Mouse (Mus musculus): ENCODE measurements around the gene Olfr12. TPM values are rescaled to one million over a fixed set of nuclear protein-coding genes. Genes with fewer than 3 reads are reported as not detected.
A peak's percentile ranks its signal among the peaks of the same experiment; 100 is the strongest.

The Olfr12 gene
- polyA plus RNA-seq, 1 experiment from 2014 or later = not detected

DNA sequence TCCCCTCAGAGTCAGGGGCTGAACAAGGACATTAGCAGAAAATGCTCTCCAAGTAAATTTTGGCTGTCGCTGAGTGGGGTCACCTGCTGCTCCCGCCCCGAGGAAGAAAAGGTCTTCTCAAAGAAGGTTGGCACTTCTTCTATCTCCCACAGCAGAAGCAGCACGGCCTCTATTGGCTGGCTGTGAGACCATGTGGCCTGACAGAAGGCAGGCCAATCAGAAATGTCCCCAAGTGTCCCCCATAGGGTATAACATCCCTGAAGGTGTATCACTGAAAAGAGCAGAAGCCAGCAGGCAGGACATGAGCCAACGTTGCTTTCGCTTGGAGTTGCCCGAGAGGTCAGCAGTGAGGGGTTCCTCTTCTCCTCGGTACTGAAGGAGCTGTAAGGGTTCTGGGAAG is 18.4 kb downstream of the Olfr12 start:
- Histone ChIP-seq H3K27me3 (replicated peaks; ENCODE audit: control insufficient read depth, insufficient read depth, low read length) (no peaks in the 10 kb centered on the region), H3K4me1 (ENCODE audit: control insufficient read depth, insufficient read depth, low read depth, low read length) (peaks cover 11% of the 10 kb centered on the region), H3K9ac (ENCODE audit: low read depth, low read length) (no peak overlapping the region), H3K9me3 (ENCODE audit: control insufficient read depth, low read length) (no peaks in the 10 kb centered on the region), H3K36me3 (ENCODE audit: control insufficient read depth, insufficient read depth, low read length) (peaks cover 6% of the 10 kb centered on the region), H3K4me2 (ENCODE audit: low read length) (no peak overlapping the region), H3K4me3 (ENCODE audit: low read length) (no peak overlapping the region), H3K27ac (ENCODE audit: low read depth, low read length) (no peak overlapping the region)
- 92% methylated on average over 8 of the region's 8 CpGs for WGBS
- ATAC-seq = no peak

DNA sequence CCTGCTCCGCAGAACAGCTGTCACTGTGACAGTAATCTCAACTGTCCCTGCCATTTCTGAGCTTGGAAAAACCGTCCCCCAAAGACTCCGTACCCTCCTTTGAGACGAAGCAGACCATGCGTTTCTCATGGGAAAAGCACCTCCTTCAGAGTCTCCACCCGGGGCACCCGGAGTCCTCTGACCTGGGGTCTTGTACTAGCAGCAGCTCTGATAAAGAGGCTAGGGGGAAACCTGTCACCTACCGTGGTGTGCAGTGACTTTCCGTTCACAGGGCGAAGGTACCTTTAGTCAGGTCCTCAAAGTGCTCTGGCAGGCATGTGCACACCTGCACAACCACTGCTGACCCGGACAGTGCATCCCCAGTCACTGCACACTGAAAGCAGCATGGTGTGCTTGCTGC is 19.1 kb downstream of the Olfr12 start:
- Histone ChIP-seq H3K27me3 (replicated peaks; ENCODE audit: control insufficient read depth, insufficient read depth, low read length) (no peaks in the 10 kb centered on the region), H3K4me3 (ENCODE audit: low read length) (no peak overlapping the region), H3K9ac (ENCODE audit: low read depth, low read length) (no peak overlapping the region), H3K36me3 (ENCODE audit: control insufficient read depth, insufficient read depth, low read length) (peaks cover 6% of the 10 kb centered on the region), H3K4me1 (ENCODE audit: control insufficient read depth, insufficient read depth, low read depth, low read length) (peaks cover 12% of the 10 kb centered on the region), H3K4me2 (ENCODE audit: low read length) (no peak overlapping the region), H3K27ac (ENCODE audit: low read depth, low read length) (no peak overlapping the region), H3K9me3 (ENCODE audit: control insufficient read depth, low read length) (no peaks in the 10 kb centered on the region)
- ATAC-seq = no peak
- 99% methylated on average over 11 of the region's 11 CpGs for WGBS

DNA sequence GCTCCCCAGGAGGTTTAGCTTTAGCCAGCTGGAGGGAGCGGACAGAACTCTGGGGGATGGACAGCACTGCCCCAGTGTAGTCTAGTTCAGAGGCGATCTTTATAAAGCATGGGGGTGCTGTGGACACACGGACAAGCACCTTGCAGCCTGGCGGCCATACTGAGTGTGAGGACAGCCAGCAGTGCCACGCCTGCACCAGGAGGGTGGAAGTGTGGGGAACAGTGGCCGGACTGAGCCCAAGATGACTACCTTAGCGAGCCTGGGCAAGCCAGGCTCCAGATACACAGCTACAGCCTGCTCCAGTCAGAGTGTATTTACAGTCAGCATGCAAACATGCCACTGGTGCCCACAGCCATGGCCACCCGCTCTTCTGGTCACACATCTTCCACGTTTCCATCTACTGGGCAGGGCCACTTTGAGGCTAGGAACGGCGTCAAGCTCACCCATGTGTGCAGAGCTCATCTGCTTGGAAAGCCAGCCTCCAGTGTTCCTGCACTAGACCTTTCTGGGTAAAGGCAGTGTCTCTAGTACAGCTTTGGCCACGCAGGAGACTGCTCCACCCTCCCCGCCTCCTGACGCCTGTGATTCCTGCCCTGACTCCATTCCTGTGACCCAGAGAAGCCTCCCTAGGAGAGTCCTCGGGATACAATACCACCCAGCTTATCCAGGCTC is 20.0 kb downstream of the Olfr12 start:
- no peak overlapping the region for H3K4me3 ChIP-seq (ENCODE audit: low read length)
- peaks cover 18% of the 10 kb centered on the region for H3K4me1 ChIP-seq (ENCODE audit: control insufficient read depth, insufficient read depth, low read depth, low read length)
- no peak overlapping the region for H3K4me2 ChIP-seq (ENCODE audit: low read length)
- no peaks in the 10 kb centered on the region for H3K27me3 ChIP-seq (replicated peaks; ENCODE audit: control insufficient read depth, insufficient read depth, low read length)
- no peak overlapping the region for H3K27ac ChIP-seq (ENCODE audit: low read depth, low read length)
- H3K9me3 ChIP-seq (ENCODE audit: control insufficient read depth, low read length) = no peaks in the 10 kb centered on the region
- no peak for ATAC-seq
- H3K36me3 ChIP-seq (ENCODE audit: control insufficient read depth, insufficient read depth, low read length) = peaks cover 6% of the 10 kb centered on the region
- no peak overlapping the region for H3K9ac ChIP-seq (ENCODE audit: low read depth, low read length)
- 94% methylated on average over 15 of the region's 15 CpGs for WGBS

DNA sequence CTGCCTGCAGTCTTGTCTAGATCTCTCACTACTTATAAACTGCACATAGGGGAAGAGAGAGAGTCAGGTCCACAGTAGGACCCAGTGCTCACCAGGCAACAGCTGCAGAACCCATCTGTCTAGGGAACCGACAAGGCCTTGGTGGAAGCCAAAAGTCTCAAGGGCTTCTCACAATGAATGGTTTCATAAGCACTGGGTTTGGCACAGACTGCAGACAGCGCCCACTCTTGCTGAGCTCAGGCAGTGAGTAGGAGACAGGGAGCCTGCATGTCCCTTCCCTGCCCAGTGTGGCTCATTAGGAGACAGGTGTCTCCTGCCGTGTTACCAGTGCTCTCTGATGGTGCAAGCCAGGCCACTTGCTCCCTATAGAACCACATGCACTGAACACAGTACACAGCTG is 20.6 kb downstream of the Olfr12 start:
- no peak overlapping the region for H3K4me3 ChIP-seq (ENCODE audit: low read length)
- no peak overlapping the region for H3K4me2 ChIP-seq (ENCODE audit: low read length)
- H3K9me3 ChIP-seq (ENCODE audit: control insufficient read depth, low read length) = no peaks in the 10 kb centered on the region
- H3K27ac ChIP-seq (ENCODE audit: low read depth, low read length) = no peak overlapping the region
- no peak overlapping the region for H3K9ac ChIP-seq (ENCODE audit: low read depth, low read length)
- WGBS = 88% methylated on average over 3 of the region's 3 CpGs
- peaks cover 20% of the 10 kb centered on the region for H3K4me1 ChIP-seq (ENCODE audit: control insufficient read depth, insufficient read depth, low read depth, low read length)
- ATAC-seq = no peak
- no peaks in the 10 kb centered on the region for H3K27me3 ChIP-seq (replicated peaks; ENCODE audit: control insufficient read depth, insufficient read depth, low read length)
- H3K36me3 ChIP-seq (ENCODE audit: control insufficient read depth, insufficient read depth, low read length) = peaks cover 6% of the 10 kb centered on the region

- Histone ChIP-seq H3K27ac (ENCODE audit: low read depth, low read length) (no peak overlapping the region), H3K4me3 (ENCODE audit: low read length) (no peak overlapping the region), H3K9me3 (ENCODE audit: control insufficient read depth, low read length) (no peaks in the 10 kb centered on the region), H3K27me3 (replicated peaks; ENCODE audit: control insufficient read depth, insufficient read depth, low read length) (no peaks in the 10 kb centered on the region), H3K9ac (ENCODE audit: low read depth, low read length) (no peak overlapping the region), H3K4me2 (ENCODE audit: low read length) (no peak overlapping the region), H3K36me3 (ENCODE audit: control insufficient read depth, insufficient read depth, low read length) (peaks cover 6% of the 10 kb centered on the region), H3K4me1 (ENCODE audit: control insufficient read depth, insufficient read depth, low read depth, low read length) (peaks cover 20% of the 10 kb centered on the region)
- WGBS = 96% methylated on average over 4 of the region's 4 CpGs
- no peak for ATAC-seq
Observed at GRCm38 (mm10) chr1:92638736-92639135, 21.1 kb downstream of the Olfr12 start.

- no peak overlapping the region for H3K4me3 ChIP-seq (ENCODE audit: low read length)
- H3K9me3 ChIP-seq (ENCODE audit: control insufficient read depth, low read length) = no peaks in the 10 kb centered on the region
- peaks cover 6% of the 10 kb centered on the region for H3K36me3 ChIP-seq (ENCODE audit: control insufficient read depth, insufficient read depth, low read length)
- H3K27me3 ChIP-seq (replicated peaks; ENCODE audit: control insufficient read depth, insufficient read depth, low read length) = no peaks in the 10 kb centered on the region
- no peak overlapping the region for H3K9ac ChIP-seq (ENCODE audit: low read depth, low read length)
- no peak overlapping the region for H3K27ac ChIP-seq (ENCODE audit: low read depth, low read length)
- peak overlapping the region; percentile 92 for H3K4me2 ChIP-seq (ENCODE audit: low read length)
- peaks cover 20% of the 10 kb centered on the region for H3K4me1 ChIP-seq (ENCODE audit: control insufficient read depth, insufficient read depth, low read depth, low read length)
- 86% methylated on average over 6 of the region's 6 CpGs for WGBS
- ATAC-seq = no peak
Observed at GRCm38 (mm10) chr1:92640393-92640792, 22.8 kb downstream of the Olfr12 start.

DNA sequence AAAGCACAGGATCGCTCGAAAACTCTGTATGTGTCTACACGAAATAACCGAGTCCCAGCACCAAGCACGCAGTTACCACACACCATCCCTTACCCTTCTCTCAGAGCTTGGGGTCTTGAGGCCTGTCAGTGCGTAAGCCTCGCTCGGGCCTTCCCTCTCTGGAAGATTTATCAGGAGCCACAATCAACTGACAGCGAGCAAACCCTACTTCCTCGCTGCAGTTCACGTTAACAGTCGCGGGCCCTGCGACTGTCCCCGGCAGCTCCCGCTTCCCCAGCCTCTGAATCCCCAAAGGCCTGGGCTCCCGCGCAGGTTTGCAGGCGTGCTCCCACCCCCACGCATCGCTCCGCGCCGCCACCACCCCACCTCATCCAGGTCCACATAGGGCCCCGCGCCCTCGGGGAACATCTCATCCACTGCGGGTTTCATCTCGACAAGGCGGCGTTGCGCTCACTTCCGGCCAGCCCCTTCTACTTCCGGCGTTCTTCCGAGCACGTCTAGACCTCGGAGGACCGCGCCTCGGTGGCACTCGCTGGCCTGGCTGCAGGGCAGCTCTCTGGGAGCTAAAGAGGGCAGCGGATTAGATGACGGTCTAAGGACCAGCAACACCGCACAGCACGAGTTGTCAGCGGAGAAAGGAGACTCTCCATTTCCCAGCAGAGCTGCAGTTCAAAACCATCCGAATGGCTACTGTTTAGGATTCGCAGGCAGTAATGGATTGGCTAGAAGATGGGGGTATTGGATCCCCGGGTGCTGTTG is 24.1 kb downstream of the Olfr12 start, which contains the start of gene Cops9:
Gene Cops9, minus strand, starts transcription at position 472 of the 759 bp plus-strand sequence.
- Histone ChIP-seq H3K9ac (ENCODE audit: low read depth, low read length) (peak within 1 kb of the TSS; percentile 89), H3K4me2 (ENCODE audit: low read length) (peak within 1 kb of the TSS; percentile 92), H3K4me1 (ENCODE audit: control insufficient read depth, insufficient read depth, low read depth, low read length) (peaks cover 20% of the 10 kb centered on the region), H3K36me3 (ENCODE audit: control insufficient read depth, insufficient read depth, low read length) (peaks cover 3% of the 10 kb centered on the region), H3K27ac (ENCODE audit: low read depth, low read length) (peak within 1 kb of the TSS; percentile 75), H3K9me3 (ENCODE audit: control insufficient read depth, low read length) (no peaks in the 10 kb centered on the region), H3K27me3 (replicated peaks; ENCODE audit: control insufficient read depth, insufficient read depth, low read length) (no peaks in the 10 kb centered on the region), H3K4me3 (ENCODE audit: low read length) (peak within 1 kb of the TSS; percentile 61)
- ATAC-seq = peak; percentile 95
- WGBS = 1% methylated on average over 49 of the region's 50 CpGs

DNA sequence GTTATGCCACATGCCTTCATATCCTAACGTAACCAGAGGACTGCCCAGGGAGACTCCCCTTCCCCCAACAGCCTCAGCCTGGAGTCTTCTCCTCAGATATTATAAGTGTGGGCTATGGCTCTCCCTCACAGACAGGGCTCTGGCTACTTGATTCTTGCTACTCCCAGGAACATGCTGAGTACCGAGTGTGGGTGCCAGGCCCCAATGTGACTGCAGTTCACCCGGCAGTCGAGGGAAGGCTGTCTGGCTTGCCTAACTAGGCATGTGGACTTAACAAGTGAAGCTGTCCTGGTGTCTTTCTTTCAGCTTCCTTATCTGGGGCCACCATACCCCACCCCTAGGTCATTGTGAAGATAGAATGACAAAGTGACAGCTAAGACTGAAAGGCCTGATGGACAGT is 26.1 kb downstream of the Olfr12 start:
- Histone ChIP-seq H3K9me3 (ENCODE audit: control insufficient read depth, low read length) (no peaks in the 10 kb centered on the region), H3K4me3 (ENCODE audit: low read length) (no peak overlapping the region), H3K27ac (ENCODE audit: low read depth, low read length) (no peak overlapping the region), H3K4me2 (ENCODE audit: low read length) (no peak overlapping the region), H3K9ac (ENCODE audit: low read depth, low read length) (no peak overlapping the region), H3K36me3 (ENCODE audit: control insufficient read depth, insufficient read depth, low read length) (no peaks in the 10 kb centered on the region), H3K4me1 (ENCODE audit: control insufficient read depth, insufficient read depth, low read depth, low read length) (peaks cover 27% of the 10 kb centered on the region), H3K27me3 (replicated peaks; ENCODE audit: control insufficient read depth, insufficient read depth, low read length) (no peaks in the 10 kb centered on the region)
- WGBS = 70% methylated on average over 4 of the region's 4 CpGs
- no peak for ATAC-seq

GRCm38 (mm10) chr1:92644916-92645315 is 27.3 kb downstream of the Olfr12 start:
- no peak for ATAC-seq
- peaks cover 27% of the 10 kb centered on the region for H3K4me1 ChIP-seq (ENCODE audit: control insufficient read depth, insufficient read depth, low read depth, low read length)
- no peaks in the 10 kb centered on the region for H3K36me3 ChIP-seq (ENCODE audit: control insufficient read depth, insufficient read depth, low read length)
- no peaks in the 10 kb centered on the region for H3K9me3 ChIP-seq (ENCODE audit: control insufficient read depth, low read length)
- no peak overlapping the region for H3K4me3 ChIP-seq (ENCODE audit: low read length)
- no peaks in the 10 kb centered on the region for H3K27me3 ChIP-seq (replicated peaks; ENCODE audit: control insufficient read depth, insufficient read depth, low read length)
- no peak overlapping the region for H3K27ac ChIP-seq (ENCODE audit: low read depth, low read length)
- 84% methylated on average over 5 of the region's 5 CpGs for whole genome bisulfite sequencing
- H3K9ac ChIP-seq (ENCODE audit: low read depth, low read length) = no peak overlapping the region
- no peak overlapping the region for H3K4me2 ChIP-seq (ENCODE audit: low read length)
